Mouse (Mus musculus): ENCODE results near the gene Jarid2.
"Not testable (repeated sequence)": the region's sequence is repeated elsewhere in the genome, so short reads cannot be mapped to it uniquely, and the experiment has no call there.

The Jarid2 gene

DNA sequence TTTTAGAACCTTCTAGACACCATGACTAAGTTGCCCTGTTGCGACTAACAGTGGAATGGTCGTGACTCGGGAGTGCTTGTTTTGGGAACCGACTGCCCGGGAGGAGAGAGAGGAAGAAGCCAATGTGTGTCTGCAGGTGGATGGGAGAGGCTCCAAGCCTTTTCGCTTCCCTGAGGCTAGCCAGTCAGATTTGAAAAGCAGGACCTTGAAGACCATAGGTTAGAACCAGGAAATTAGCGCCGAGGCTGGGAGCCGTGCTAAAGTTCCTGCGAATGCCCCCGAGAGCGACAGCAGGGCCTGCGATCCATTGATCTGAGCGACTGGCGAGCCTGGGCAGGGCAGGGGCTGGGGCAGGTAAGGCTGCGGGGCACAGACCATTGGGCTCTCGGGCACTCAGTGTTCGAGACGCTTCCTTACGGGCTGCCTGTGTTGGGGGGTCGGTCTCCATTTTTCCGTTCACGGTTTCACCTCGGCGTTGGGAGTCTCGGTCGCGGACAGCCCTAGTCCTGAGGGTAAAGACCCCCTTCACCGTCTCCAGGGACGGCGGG is at the start of gene Jarid2:
TSS of gene Jarid2 (plus strand) at position 51 of the 548 bp plus-strand sequence.
- DNase-seq, result peak; percentile 33 to 51

DNA sequence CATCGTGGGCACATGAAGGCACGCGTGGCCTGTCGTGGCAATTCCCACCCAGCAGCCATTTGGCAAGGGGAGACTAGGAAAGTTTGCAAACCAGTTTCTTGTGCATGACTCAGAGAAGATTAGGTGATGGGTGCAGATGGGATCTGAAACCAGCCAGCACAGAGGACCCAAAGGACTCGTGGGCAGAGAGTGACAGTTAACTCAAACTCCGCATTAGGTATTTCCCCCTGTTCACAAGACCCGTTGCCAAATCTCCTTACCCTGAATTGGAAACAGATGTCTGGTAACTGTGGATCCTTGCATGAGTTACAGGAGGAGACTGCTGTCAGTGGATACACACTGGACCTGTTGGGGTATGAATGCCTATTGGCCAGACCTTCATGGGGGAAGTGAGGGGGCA is 48.2 kb upstream of the Jarid2 start:
- DNase-seq, result no peak

DNA sequence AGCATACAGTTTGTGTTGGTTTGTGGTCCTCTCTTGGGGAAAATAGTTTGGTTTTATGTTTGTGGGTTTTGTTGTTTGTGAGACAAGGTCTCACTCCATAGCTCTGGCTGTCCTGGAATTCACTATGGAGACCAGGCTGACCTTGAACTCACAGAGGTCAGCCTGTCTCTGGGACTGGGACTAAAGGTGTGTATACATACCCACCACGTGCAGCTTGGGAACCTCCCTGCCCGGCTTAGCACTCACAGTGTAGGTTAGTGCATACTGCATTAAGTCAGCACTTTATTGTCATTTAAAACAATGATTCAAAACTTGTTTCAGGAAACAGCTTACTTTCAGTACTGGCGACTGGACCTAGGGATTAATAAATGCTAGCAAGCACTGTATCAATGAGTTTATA is 41.1 kb upstream of the Jarid2 start:
- no peak for DNase-seq

- DNase-seq, result no peak
These were observed 31.6 kb upstream of the Jarid2 start for GRCm38 (mm10) chr13:44697628-44698027.

GRCm38 (mm10) chr13:44704036-44704801 is 25.1 kb upstream of the Jarid2 start:
- no peak for DNase-seq

GRCm38 (mm10) chr13:44705031-44705742 is 24.1 kb upstream of the Jarid2 start:
- DNase-seq, result no peak

DNA sequence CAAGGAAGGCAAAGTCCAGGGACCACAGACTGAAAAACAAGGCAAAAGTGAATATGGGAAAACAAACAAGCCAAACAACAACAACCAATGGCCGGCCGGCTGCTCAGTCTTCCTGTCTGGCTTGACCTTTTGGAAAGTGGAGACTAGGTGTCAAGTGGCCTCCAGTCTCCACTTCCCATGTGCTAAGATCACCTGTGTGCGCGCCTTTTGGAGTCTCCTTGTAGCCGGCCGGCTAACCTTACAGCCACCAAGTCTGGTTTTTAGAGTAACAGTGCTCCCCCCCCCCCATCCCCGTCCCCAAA is 23.6 kb upstream of the Jarid2 start:
- no peak for DNase-seq

GRCm38 (mm10) chr13:44706206-44706915 is 22.9 kb upstream of the Jarid2 start:
- no peak for DNase-seq

DNA sequence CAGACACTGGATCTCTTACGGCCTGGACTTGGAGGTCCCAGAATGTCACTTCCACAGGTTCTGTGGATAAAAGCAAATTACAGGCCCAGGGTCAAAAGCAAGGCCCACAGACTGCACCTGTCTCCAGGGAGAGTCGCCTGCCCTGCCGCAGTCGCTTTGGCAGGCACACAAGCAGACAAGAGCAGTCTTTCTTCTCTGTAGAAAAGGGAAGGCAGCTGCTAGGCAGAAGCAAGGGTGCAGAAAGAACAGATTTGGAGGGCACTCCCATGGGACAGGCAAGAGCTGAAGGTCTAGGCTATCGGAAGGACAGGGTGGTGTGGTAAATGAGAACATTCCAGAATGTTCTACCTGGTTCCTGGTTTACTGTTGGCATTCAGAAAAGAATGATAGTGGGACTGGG is 22.1 kb upstream of the Jarid2 start:
- DNase-seq, result no peak

DNA sequence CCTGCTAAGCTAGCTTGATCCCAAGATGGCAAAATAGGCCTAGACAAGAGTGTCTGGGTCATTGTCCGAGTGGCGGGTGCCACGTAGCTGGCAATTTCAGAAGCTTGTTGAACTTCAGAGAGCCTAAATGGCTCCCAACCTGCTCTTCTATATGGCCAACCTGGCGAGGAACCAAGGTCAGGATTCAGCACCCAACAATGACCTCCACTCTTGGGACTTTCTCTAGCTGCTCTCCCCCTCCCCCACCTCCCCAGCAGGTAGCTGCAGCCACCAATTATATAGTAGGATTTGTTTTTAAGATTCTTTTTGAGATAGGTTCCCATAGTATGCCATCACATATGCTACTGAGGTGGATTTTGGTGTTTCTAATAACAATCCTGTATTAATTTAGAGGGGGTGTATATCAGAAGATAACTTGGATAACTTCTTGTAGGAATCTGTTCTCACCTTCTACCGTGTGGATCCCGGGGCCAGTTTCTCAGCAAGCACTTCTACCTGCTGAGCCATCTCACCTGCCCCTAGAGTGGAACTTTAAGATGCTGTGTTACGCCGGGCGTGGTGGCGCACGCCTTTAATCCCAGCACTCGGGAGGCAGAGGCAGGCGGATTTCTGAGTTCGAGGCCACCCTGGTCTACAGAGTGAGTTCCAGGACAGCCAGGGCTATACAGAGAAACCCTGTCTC is 20.8 kb upstream of the Jarid2 start:
- no peak for DNase-seq

GRCm38 (mm10) chr13:44709747-44710480 is 19.4 kb upstream of the Jarid2 start:
- no peak for DNase-seq

- no peak for DNase-seq
These were observed 18.2 kb upstream of the Jarid2 start for GRCm38 (mm10) chr13:44711062-44711461.

- DNase-seq, result no peak
These were observed 17.4 kb upstream of the Jarid2 start for GRCm38 (mm10) chr13:44711882-44712281.

- no peak for DNase-seq
These were observed 13.9 kb upstream of the Jarid2 start for GRCm38 (mm10) chr13:44715187-44715885.

DNA sequence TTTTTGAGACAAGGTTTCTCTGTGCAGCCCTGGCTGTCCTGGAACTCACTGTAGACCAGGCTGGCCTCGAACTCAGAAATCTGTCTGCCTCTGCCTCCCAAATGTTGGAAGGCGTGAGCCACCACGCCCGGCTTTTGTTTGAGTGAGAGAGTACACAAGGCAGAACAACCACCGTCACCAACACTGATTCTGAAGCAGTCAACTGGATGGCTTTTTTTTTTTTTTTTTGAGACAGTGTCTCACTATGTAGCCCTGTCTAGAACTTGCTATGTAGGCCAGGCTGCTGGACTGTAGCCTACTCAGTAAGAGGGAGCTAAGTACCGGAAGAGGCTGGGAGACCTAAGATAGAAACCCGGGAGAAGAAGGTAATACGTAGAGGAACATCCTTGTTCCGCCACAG is 11.4 kb upstream of the Jarid2 start:
- DNase-seq, result no peak

DNA sequence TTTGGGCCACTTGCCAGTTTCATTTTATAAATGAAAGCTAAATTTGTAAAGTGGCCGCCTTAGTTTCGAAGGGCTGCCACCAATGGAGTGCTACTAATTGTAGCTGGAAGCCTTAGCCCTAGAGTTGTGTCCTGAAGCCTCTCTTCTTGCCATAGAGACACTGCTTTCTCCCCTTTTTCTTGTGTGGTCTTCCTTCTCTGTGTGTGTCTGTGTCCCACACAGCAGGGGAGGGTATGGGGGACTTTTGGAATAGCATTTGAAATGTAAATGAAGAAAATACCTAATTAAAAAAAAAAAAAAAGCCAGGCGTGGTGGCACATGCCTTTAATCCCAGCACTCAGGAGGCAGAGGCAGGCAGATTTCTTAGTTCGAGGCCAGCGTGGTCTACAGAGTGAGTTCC is 10.8 kb upstream of the Jarid2 start:
- DNase-seq, result not testable (repeated sequence)

GRCm38 (mm10) chr13:44720094-44720493 is 9.2 kb upstream of the Jarid2 start:
- no peak for DNase-seq

GRCm38 (mm10) chr13:44721891-44722547 is 7.3 kb upstream of the Jarid2 start:
- DNase-seq, result no peak

DNA sequence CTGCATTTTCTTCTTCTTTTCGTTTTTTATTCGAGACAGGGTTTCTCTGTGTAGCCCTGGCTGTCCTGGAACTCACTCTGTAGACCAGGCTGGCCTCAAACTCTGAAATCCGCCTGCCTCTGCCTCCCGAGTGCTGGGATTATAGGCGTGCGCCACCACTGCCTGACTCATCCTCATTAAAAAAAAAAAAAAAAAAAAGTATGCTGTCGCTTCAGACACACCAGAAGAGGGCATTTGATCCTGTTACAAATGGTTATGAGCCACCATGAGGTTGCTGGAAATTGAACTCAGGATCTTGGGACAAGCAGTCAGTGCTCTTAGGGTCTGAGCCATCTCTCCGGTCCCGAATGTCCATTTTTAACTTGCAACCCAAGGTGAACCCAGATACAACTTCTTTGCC is 5.8 kb upstream of the Jarid2 start:
- DNase-seq, result not testable (repeated sequence)

GRCm38 (mm10) chr13:44728145-44728880 is 961 bp upstream of the Jarid2 start:
- no peak for DNase-seq
